ENCODE assay signal across 7 mouse cellular contexts in genomic region chr9:13748404-13748797, GRCm38 (mm10). TPM values are rescaled to one million over a fixed set of nuclear protein-coding genes. Genes with fewer than 3 reads are reported as not detected.
DNase-seq lines count a peak whose midpoint lies in the region; ATAC-seq and TF ChIP-seq lines count a peak whose summit lies in the region.

Mtmr2 (plus strand) TSS chr9:13748410.

- H3K9ac ChIP-seq in ES-E14 (ENCODE audit: insufficient read depth, low read depth, low read length, poor library complexity, severe bottlenecking): peak within 1 kb of the TSS; percentile 98
- peak within 1 kb of the TSS; percentile 98 for H3K9ac ChIP-seq in embryonic facial prominence, embryonic 14.5 days (ENCODE audit: low read depth, low read length)
- H3K9ac ChIP-seq in heart, embryonic 16.5 days (ENCODE audit: low read length): peak within 1 kb of the TSS; percentile 99
- peak within 1 kb of the TSS; percentile 98 for H3K9ac ChIP-seq in neural tube, embryonic 15.5 days (replicated peaks)

- WGBS in embryonic facial prominence, embryonic 14.5 days: 42% methylated on average over 2 of the region's 2 CpGs
- WGBS in heart, embryonic 16.5 days: 42% methylated on average over 2 of the region's 2 CpGs
- 53% methylated on average over 2 of the region's 2 CpGs for WGBS in limb, embryonic 10.5 days
- WGBS in neural tube, embryonic 15.5 days: 41% methylated on average over 2 of the region's 2 CpGs

- no peaks in the 10 kb centered on the region for H3K27me3 ChIP-seq in embryonic facial prominence, embryonic 14.5 days (replicated peaks; ENCODE audit: control insufficient read depth, insufficient read depth, low read length)
- no peaks in the 10 kb centered on the region for H3K27me3 ChIP-seq in heart, embryonic 16.5 days (ENCODE audit: control insufficient read depth, insufficient read depth, low read length)
- no peaks in the 10 kb centered on the region for H3K27me3 ChIP-seq in limb, embryonic 10.5 days (ENCODE audit: low read depth, poor library complexity, severe bottlenecking)
- H3K27me3 ChIP-seq in neural tube, embryonic 15.5 days (replicated peaks): no peaks in the 10 kb centered on the region

- in situ Hi-C loops in ES-E14 (cut with MboI; ENCODE audit: low sequenced_read_pairs in 2 of 2, unreplicated experiment in 2 of 2): no loop called here

- H3K4me2 ChIP-seq in embryonic facial prominence, embryonic 14.5 days (ENCODE audit: low read depth, low read length): peak within 1 kb of the TSS; percentile 52
- peak within 1 kb of the TSS; percentile 82 for H3K4me2 ChIP-seq in heart, embryonic 16.5 days (ENCODE audit: low read depth, low read length)
- peak within 1 kb of the TSS; percentile 73 for H3K4me2 ChIP-seq in neural tube, embryonic 15.5 days

- H3K36me3 ChIP-seq in ES-E14 (ENCODE audit: control insufficient read depth, insufficient read depth, low read length, poor library complexity, severe bottlenecking): no peaks in the 10 kb centered on the region
- no peaks in the 10 kb centered on the region for H3K36me3 ChIP-seq in embryonic facial prominence, embryonic 14.5 days (ENCODE audit: control insufficient read depth, insufficient read depth, low read length)
- no peaks in the 10 kb centered on the region for H3K36me3 ChIP-seq in heart, embryonic 16.5 days (ENCODE audit: control insufficient read depth, insufficient read depth)
- H3K36me3 ChIP-seq in limb, embryonic 10.5 days: peaks cover 12% of the 10 kb centered on the region
- H3K36me3 ChIP-seq in neural tube, embryonic 15.5 days: no peaks in the 10 kb centered on the region

- H3K4me1 ChIP-seq in ES-E14 (ENCODE audit: control insufficient read depth in 2 of 2, insufficient read depth in 2 of 2, low read length in 2 of 2, poor library complexity in 1 of 2): peaks cover 0 to 3% of the 10 kb centered on the region in 2 experiments; a peak in 1 of 4 replicates
- 0 out of 2 replicates have a peak, but pooled peaks cover 5% of the 10 kb centered on the region for H3K4me1 ChIP-seq in embryonic facial prominence, embryonic 14.5 days (ENCODE audit: control insufficient read depth, insufficient read depth, low read length)
- peaks cover 12% of the 10 kb centered on the region for H3K4me1 ChIP-seq in heart, embryonic 16.5 days (ENCODE audit: control insufficient read depth, insufficient read depth, low read length)
- H3K4me1 ChIP-seq in limb, embryonic 10.5 days: peaks cover 13% of the 10 kb centered on the region
- H3K4me1 ChIP-seq in neural tube, embryonic 15.5 days: peaks cover 17% of the 10 kb centered on the region

- H3K4me3 ChIP-seq in ES-E14 (ENCODE audit: insufficient read depth in 1 of 2, low read depth in 1 of 2, low read length in 2 of 2, poor library complexity in 1 of 2, severe bottlenecking in 1 of 2): peak within 1 kb of the TSS; percentile 81 to 92
- peak within 1 kb of the TSS; percentile 85 for H3K4me3 ChIP-seq in embryonic facial prominence, embryonic 14.5 days (ENCODE audit: low read depth, low read length)
- H3K4me3 ChIP-seq in heart, embryonic 16.5 days (ENCODE audit: low read length): peak within 1 kb of the TSS; percentile 95
- peak within 1 kb of the TSS; percentile 96 for H3K4me3 ChIP-seq in limb, embryonic 10.5 days
- H3K4me3 ChIP-seq in neural tube, embryonic 15.5 days (replicated peaks): peak within 1 kb of the TSS; percentile 91

- peak within 1 kb of the TSS; percentile 51; the same call in 1 of the 2 replicates for H3K27ac ChIP-seq in ES-E14 (ENCODE audit: insufficient read depth, low read depth, low read length, poor library complexity, severe bottlenecking)
- H3K27ac ChIP-seq in embryonic facial prominence, embryonic 14.5 days (replicated peaks; ENCODE audit: low read depth, low read length): peak within 1 kb of the TSS; percentile 94
- peak within 1 kb of the TSS; percentile 95 for H3K27ac ChIP-seq in heart, embryonic 16.5 days (ENCODE audit: low read length)
- H3K27ac ChIP-seq in limb, embryonic 10.5 days: peak within 1 kb of the TSS; percentile 99
- peak within 1 kb of the TSS; percentile 93 for H3K27ac ChIP-seq in neural tube, embryonic 15.5 days (replicated peaks)

- ATAC-seq in CD4-positive, CD25-positive, alpha-beta regulatory T cell, adult 4 months: no peak
- no peak for ATAC-seq in embryonic facial prominence, embryonic 14.5 days (ENCODE audit: low read depth)
- no peak for ATAC-seq in heart, embryonic 16.5 days (replicated peaks; ENCODE audit: extremely low read depth, insufficient read depth, low FRiP score)
- ATAC-seq in neural tube, embryonic 15.5 days (ENCODE audit: low FRiP score): no peak

- no peaks in the 10 kb centered on the region for H3K9me3 ChIP-seq in ES-E14 (ENCODE audit: control insufficient read depth, insufficient read depth, low read depth, low read length)
- H3K9me3 ChIP-seq in embryonic facial prominence, embryonic 14.5 days (ENCODE audit: control insufficient read depth, low read length): 0 out of 2 replicates have a peak, but pooled peaks cover 4% of the 10 kb centered on the region
- no peaks in the 10 kb centered on the region for H3K9me3 ChIP-seq in heart, embryonic 16.5 days (replicated peaks; ENCODE audit: control insufficient read depth, low read length)
- no peaks in the 10 kb centered on the region for H3K9me3 ChIP-seq in limb, embryonic 10.5 days (replicated peaks)
- no peaks in the 10 kb centered on the region for H3K9me3 ChIP-seq in neural tube, embryonic 15.5 days (replicated peaks)

- DNase-seq in ES-E14 (ENCODE audit: low read depth, low spot score): no peak
- no peak for DNase-seq in embryonic facial prominence, embryonic 14.5 days (ENCODE audit: low spot score)
- DNase-seq in limb, embryonic 10.5 days (ENCODE audit: low spot score): no peak
- no peak for DNase-seq in right cerebral cortex, postnatal 25 days

TF ChIP-seq in ES-E14, 5 proteins besides CTCF, POLR2A, EP300 and RAD21:
- TF ChIP-seq ZC3H11A (IDR thresholded peaks at IDR 0.05; ENCODE audit: borderline replicate concordance, low read depth, low read length): no peak
- TF ChIP-seq ZNF384 (IDR thresholded peaks at IDR 0.05; ENCODE audit: low read depth, low read length): no peak
TF ChIP-seq in ES-E14: peak in this region for 0.

RNA-seq across cellular contexts. Expression of gene Mtmr2, which starts in this region (rescaled TPM):
- polyA plus RNA-seq in CD4-positive, CD25-positive, alpha-beta regulatory T cell, adult 4 months (2017; shearing (Covaris generic)): 10 to 100 TPM; 30.9 to 31.9 TPM
- 36.8 and 45.3 TPM in 2 replicates for total RNA-seq in ES-E14 (2012; rRNA removed)
- 64.9 and 72.3 TPM in 2 replicates for polyA plus RNA-seq in embryonic facial prominence, embryonic 14.5 days (2014; fragmentation: Nextera tagmentation; extraction: Ambion mirVana)
- polyA plus RNA-seq in heart, embryonic 16.5 days (2015; fragmentation: Nextera tagmentation; extraction: Ambion mirVana): 45.5 and 46.0 TPM in 2 replicates
- polyA plus RNA-seq in limb, embryonic 10.5 days (2016; fragmentation: Nextera tagmentation; extraction: Ambion mirVana): 82.8 and 88.9 TPM in 2 replicates
- 49.8 and 53.2 TPM in 2 replicates for polyA plus RNA-seq in neural tube, embryonic 15.5 days (2015; fragmentation: Nextera tagmentation; extraction: Ambion mirVana)
